ENCODE assay signal across 9 mouse cellular contexts in genomic region chr4:137920500-137920961, GRCm38 (mm10). TPM values are rescaled to one million over a fixed set of nuclear protein-coding genes. Genes with fewer than 3 reads are reported as not detected.
DNase-seq lines count a peak whose midpoint lies in the region; ATAC-seq and TF ChIP-seq lines count a peak whose summit lies in the region.
"Had no signal": no experiment of that assay in that cellular context is flagged by ENCODE, and none has a peak within 500 bp of the region (broad histone marks: within the 10 kb centered on the region; RNA-seq: fewer than 3 reads in every experiment).

No protein-coding gene starts in this region.

- peak overlapping the region; percentile 62 for H3K4me3 ChIP-seq in brown adipose tissue, adult 24 weeks (ENCODE audit: insufficient read depth, low read depth, low read length)
- no peak overlapping the region for H3K4me3 ChIP-seq in forebrain, embryonic 11.5 days (ENCODE audit: low read depth, low read length)
- H3K4me3 ChIP-seq in hindbrain, embryonic 14.5 days (replicated peaks; ENCODE audit: low read length), result no peak overlapping the region
- H3K4me3 ChIP-seq in liver, postnatal 0 days (ENCODE audit: low read depth, low read length), result no peak overlapping the region
- H3K4me3 ChIP-seq: myocyte had no signal

- H3K27me3 ChIP-seq in forebrain, embryonic 11.5 days (ENCODE audit: control insufficient read depth, insufficient read depth, low read length), result 0 out of 2 replicates have a peak, but pooled peaks cover 2% of the 10 kb centered on the region
- H3K27me3 ChIP-seq in hindbrain, embryonic 14.5 days (ENCODE audit: control insufficient read depth, insufficient read depth, low read length), result no peaks in the 10 kb centered on the region
- no peaks in the 10 kb centered on the region for H3K27me3 ChIP-seq in liver, postnatal 0 days (ENCODE audit: insufficient read depth, low read length)

- ATAC-seq in forebrain, embryonic 11.5 days (replicated peaks; ENCODE audit: low FRiP score), result no peak
- ATAC-seq in hindbrain, embryonic 14.5 days (ENCODE audit: low FRiP score), result no peak
- ATAC-seq in liver, postnatal 0 days, result no peak

- 7% methylated on average over 10 of the region's 10 CpGs for whole genome bisulfite sequencing in forebrain, embryonic 11.5 days
- WGBS in hindbrain, embryonic 14.5 days, result 43% methylated on average over 10 of the region's 10 CpGs
- WGBS in liver, postnatal 0 days (ENCODE audit: insufficient replicate concordance), result 42% methylated on average over 10 of the region's 10 CpGs

- H3K9me3 ChIP-seq in forebrain, embryonic 11.5 days (ENCODE audit: control insufficient read depth, low read length), result no peaks in the 10 kb centered on the region
- H3K9me3 ChIP-seq in hindbrain, embryonic 14.5 days (ENCODE audit: control insufficient read depth, low read length), result no peaks in the 10 kb centered on the region
- H3K9me3 ChIP-seq in liver, postnatal 0 days (ENCODE audit: low read length), result no peaks in the 10 kb centered on the region

- peaks cover 16% of the 10 kb centered on the region for H3K4me1 ChIP-seq in brown adipose tissue, adult 24 weeks (ENCODE audit: control insufficient read depth, insufficient read depth, insufficient read length, low read length)
- H3K4me1 ChIP-seq in forebrain, embryonic 11.5 days (replicated peaks; ENCODE audit: control insufficient read depth, insufficient read depth, low read length), result peaks cover 17% of the 10 kb centered on the region
- H3K4me1 ChIP-seq in hindbrain, embryonic 14.5 days (replicated peaks; ENCODE audit: control insufficient read depth, insufficient read depth, low read length), result peaks cover 27% of the 10 kb centered on the region
- H3K4me1 ChIP-seq in liver, postnatal 0 days (ENCODE audit: insufficient read depth), result no peaks in the 10 kb centered on the region

- no peak for TF ChIP-seq EP300 in liver, postnatal 0 days (IDR thresholded peaks at IDR 0.05; ENCODE audit: low read depth)

- no peak for DNase-seq in forebrain, embryonic 11.5 days (ENCODE audit: low spot score)
- DNase-seq in hindbrain, embryonic 14.5 days (ENCODE audit: low spot score), result no peak
- no peak for DNase-seq in liver, postnatal 0 days
- peak; percentile 66 for DNase-seq in yolk sac, embryonic 10.5 days (ENCODE audit: low spot score)
- no peak for DNase-seq in right cerebral cortex, adult 18-20 months
- no peak for DNase-seq in cerebellum, postnatal 25 days
- no peak for DNase-seq in gastrocnemius, adult 8-10 months (ENCODE audit: low spot score in 2 of 2)

- peak overlapping the region; percentile 16; the same call in 1 of the 2 replicates for H3K9ac ChIP-seq in forebrain, embryonic 11.5 days (ENCODE audit: low read length)
- no peak overlapping the region for H3K9ac ChIP-seq in hindbrain, embryonic 14.5 days
- H3K9ac ChIP-seq in liver, postnatal 0 days (replicated peaks), result no peak overlapping the region

- H3K27ac ChIP-seq in brown adipose tissue, adult 24 weeks (replicated peaks; ENCODE audit: low read depth, low read length), result peak overlapping the region; percentile 99
- H3K27ac ChIP-seq in forebrain, embryonic 11.5 days (ENCODE audit: low read depth, low read length), result peak overlapping the region; percentile 62; the same call in 1 of the 2 replicates
- peak overlapping the region; percentile 44 for H3K27ac ChIP-seq in hindbrain, embryonic 14.5 days
- peak overlapping the region; percentile 75 for H3K27ac ChIP-seq in liver, postnatal 0 days (ENCODE audit: low read depth)

- TF ChIP-seq CTCF in liver, postnatal 0 days (IDR thresholded peaks at IDR 0.05; ENCODE audit: low read depth), result no peak

- H3K4me2 ChIP-seq in forebrain, embryonic 11.5 days (ENCODE audit: low read depth, low read length, severe bottlenecking), result no peak overlapping the region
- H3K4me2 ChIP-seq in hindbrain, embryonic 14.5 days (replicated peaks), result 0 out of 2 replicates have a peak overlapping the region, but pooled peaks have one; percentile 3
- 0 out of 2 replicates have a peak overlapping the region, but pooled peaks have one; percentile 23 for H3K4me2 ChIP-seq in liver, postnatal 0 days (ENCODE audit: low read depth, low read length)

- no peaks in the 10 kb centered on the region for H3K36me3 ChIP-seq in forebrain, embryonic 11.5 days (ENCODE audit: control insufficient read depth, insufficient read depth, low read length)
- no peaks in the 10 kb centered on the region; the same call in 1 of the 2 replicates for H3K36me3 ChIP-seq in hindbrain, embryonic 14.5 days (replicated peaks; ENCODE audit: control insufficient read depth, insufficient read depth)
- H3K36me3 ChIP-seq in liver, postnatal 0 days (replicated peaks; ENCODE audit: insufficient read depth, low read length), result peaks cover 14% of the 10 kb centered on the region; the same call in 1 of the 2 replicates

RNA-seq across cellular contexts. Expression of gene Ece1, which starts 58.5 kb away (rescaled TPM):
- 28.5 and 28.8 TPM in 2 replicates for polyA plus RNA-seq in brown adipose tissue, adult 24 weeks (2012; ENCODE audit: insufficient read depth, insufficient read length, missing spikeins)
- 35.0 and 35.2 TPM in 2 replicates for polyA plus RNA-seq in forebrain, embryonic 11.5 days (2014; fragmentation: Nextera tagmentation; extraction: Ambion mirVana)
- 22.6 and 25.0 TPM in 2 replicates for polyA plus RNA-seq in hindbrain, embryonic 14.5 days (2014; fragmentation: Nextera tagmentation; extraction: Ambion mirVana)
- 32.9 and 35.7 TPM in 2 replicates for polyA plus RNA-seq in liver, postnatal 0 days (2015; fragmentation: Nextera tagmentation; extraction: Ambion mirVana)
- 10 to 100 TPM; 48.8 to 97.1 (median 69.4) TPM for total RNA-seq in gastrocnemius, adult 8-10 months (2022)

Comparison
In these comparisons a context has a peak if more than half of its experiments do, and no peak if none do; other contexts are left out.
1. H3K27ac ChIP-seq: peak in every context shown above with its lines; median percentile 99 in brown adipose tissue, adult 24 weeks; 75 in liver, postnatal 0 days; 62 in forebrain, embryonic 11.5 days; 44 in hindbrain, embryonic 14.5 days.